Mouse (Mus musculus): ENCODE results near the gene Rell1. TPM values are rescaled to one million over a fixed set of nuclear protein-coding genes. Genes with fewer than 3 reads are reported as not detected.
"Not testable (repeated sequence)": the region's sequence is repeated elsewhere in the genome, so short reads cannot be mapped to it uniquely, and the experiment has no call there.

Rell1 gene
- polyA plus RNA-seq, 1 experiment from 2014 or later = 16.6 TPM

GRCm38 (mm10) chr5:63897820-63898110 lies 70.9 kb downstream of the Rell1 start:
- H3K36me3 ChIP-seq (ENCODE audit: insufficient read depth) = no peaks in the 10 kb centered on the region
- H3K27ac ChIP-seq (ENCODE audit: low read depth) = no peak overlapping the region
- H3K4me3 ChIP-seq (ENCODE audit: low read depth, low read length) = no peak overlapping the region
- H3K4me1 ChIP-seq (ENCODE audit: insufficient read depth) = no peaks in the 10 kb centered on the region
- no peaks in the 10 kb centered on the region for H3K9me3 ChIP-seq (ENCODE audit: low read depth, low read length)
- 61% methylated on average over 3 of the region's 3 CpGs for WGBS
- ATAC-seq (ENCODE audit: insufficient read depth) (no peak), DNase-seq (no peak)
- H3K9ac ChIP-seq = no peak overlapping the region
- no peak overlapping the region for H3K4me2 ChIP-seq
- no peaks in the 10 kb centered on the region for H3K27me3 ChIP-seq (ENCODE audit: insufficient read depth, low read length)
- TF ChIP-seq CTCF (IDR thresholded peaks at IDR 0.05; ENCODE audit: low read depth) = no peak

- not testable (repeated sequence) for H3K27me3 ChIP-seq (ENCODE audit: insufficient read depth, low read length); DNase-seq; H3K36me3 ChIP-seq (ENCODE audit: insufficient read depth); ATAC-seq (ENCODE audit: insufficient read depth); H3K4me2 ChIP-seq; H3K9me3 ChIP-seq (ENCODE audit: low read depth, low read length); H3K9ac ChIP-seq; H3K4me3 ChIP-seq (ENCODE audit: low read depth, low read length); H3K4me1 ChIP-seq (ENCODE audit: insufficient read depth); H3K27ac ChIP-seq (ENCODE audit: low read depth)
- WGBS = 84% methylated on average over 5 of the region's 5 CpGs
These were observed 71.5 kb downstream of the Rell1 start for GRCm38 (mm10) chr5:63897001-63897819.

GRCm38 (mm10) chr5:63891912-63892311 lies 76.8 kb downstream of the Rell1 start:
- DNase-seq (peak; percentile 52), ATAC-seq (ENCODE audit: insufficient read depth) (peak; percentile 78)
- WGBS = 51% methylated on average over 6 of the region's 6 CpGs
- Histone ChIP-seq H3K27ac (ENCODE audit: low read depth) (peak overlapping the region; percentile 69), H3K4me1 (ENCODE audit: insufficient read depth) (0 out of 2 replicates have a peak, but pooled peaks cover 3% of the 10 kb centered on the region), H3K4me2 (peak overlapping the region; percentile 8; the same call in 1 of the 2 replicates), H3K36me3 (ENCODE audit: insufficient read depth) (no peaks in the 10 kb centered on the region), H3K4me3 (ENCODE audit: low read depth, low read length) (no peak overlapping the region), H3K9ac (no peak overlapping the region), H3K9me3 (ENCODE audit: low read depth, low read length) (no peaks in the 10 kb centered on the region), H3K27me3 (ENCODE audit: insufficient read depth, low read length) (no peaks in the 10 kb centered on the region)
- TF ChIP-seq CTCF (IDR thresholded peaks at IDR 0.05; ENCODE audit: low read depth) = no peak

GRCm38 (mm10) chr5:63891241-63891640 lies 77.5 kb downstream of the Rell1 start:
- no peak for TF ChIP-seq CTCF (IDR thresholded peaks at IDR 0.05; ENCODE audit: low read depth)
- no peak overlapping the region for H3K4me3 ChIP-seq (ENCODE audit: low read depth, low read length)
- 62% methylated on average over 4 of the region's 4 CpGs for WGBS
- no peaks in the 10 kb centered on the region for H3K9me3 ChIP-seq (ENCODE audit: low read depth, low read length)
- DNase-seq (no peak), ATAC-seq (ENCODE audit: insufficient read depth) (peak; percentile 85; the same call in 1 of the 2 replicates)
- 0 out of 2 replicates have a peak, but pooled peaks cover 3% of the 10 kb centered on the region for H3K4me1 ChIP-seq (ENCODE audit: insufficient read depth)
- H3K4me2 ChIP-seq = no peak overlapping the region
- no peak overlapping the region for H3K9ac ChIP-seq
- H3K27me3 ChIP-seq (ENCODE audit: insufficient read depth, low read length) = no peaks in the 10 kb centered on the region
- H3K36me3 ChIP-seq (ENCODE audit: insufficient read depth) = no peaks in the 10 kb centered on the region
- peak overlapping the region; percentile 68; the same call in 1 of the 2 replicates for H3K27ac ChIP-seq (ENCODE audit: low read depth)

GRCm38 (mm10) chr5:63887111-63887510 lies 81.6 kb downstream of the Rell1 start:
- TF ChIP-seq CTCF (IDR thresholded peaks at IDR 0.05; ENCODE audit: low read depth) = no peak
- H3K27ac ChIP-seq (ENCODE audit: low read depth) = no peak overlapping the region
- no peaks in the 10 kb centered on the region for H3K27me3 ChIP-seq (ENCODE audit: insufficient read depth, low read length)
- H3K9me3 ChIP-seq (ENCODE audit: low read depth, low read length) = no peaks in the 10 kb centered on the region
- H3K36me3 ChIP-seq (ENCODE audit: insufficient read depth) = no peaks in the 10 kb centered on the region
- DNase-seq (no peak), ATAC-seq (ENCODE audit: insufficient read depth) (no peak)
- H3K4me3 ChIP-seq (ENCODE audit: low read depth, low read length) = no peak overlapping the region
- no peak overlapping the region for H3K4me2 ChIP-seq
- WGBS = 96% methylated on average over 4 of the region's 4 CpGs
- 0 out of 2 replicates have a peak, but pooled peaks cover 3% of the 10 kb centered on the region for H3K4me1 ChIP-seq (ENCODE audit: insufficient read depth)
- no peak overlapping the region for H3K9ac ChIP-seq

GRCm38 (mm10) chr5:63886709-63887108 lies 82.0 kb downstream of the Rell1 start:
- 35% methylated on average over 6 of the region's 6 CpGs for WGBS
- no peak overlapping the region for H3K4me2 ChIP-seq
- H3K27ac ChIP-seq (ENCODE audit: low read depth) = no peak overlapping the region
- peak; percentile 82 for TF ChIP-seq CTCF (IDR thresholded peaks at IDR 0.05; ENCODE audit: low read depth)
- DNase-seq (peak; percentile 76), ATAC-seq (ENCODE audit: insufficient read depth) (peak; percentile 51; the same call in 1 of the 2 replicates)
- no peak overlapping the region for H3K9ac ChIP-seq
- no peaks in the 10 kb centered on the region for H3K27me3 ChIP-seq (ENCODE audit: insufficient read depth, low read length)
- no peak overlapping the region for H3K4me3 ChIP-seq (ENCODE audit: low read depth, low read length)
- H3K36me3 ChIP-seq (ENCODE audit: insufficient read depth) = no peaks in the 10 kb centered on the region
- no peaks in the 10 kb centered on the region for H3K9me3 ChIP-seq (ENCODE audit: low read depth, low read length)
- H3K4me1 ChIP-seq (ENCODE audit: insufficient read depth) = 0 out of 2 replicates have a peak, but pooled peaks cover 3% of the 10 kb centered on the region

GRCm38 (mm10) chr5:63886292-63886691 lies 82.4 kb downstream of the Rell1 start:
- no peak for DNase-seq
- ATAC-seq (ENCODE audit: insufficient read depth) = 0 out of 2 replicates have a peak, but pooled peaks have one; percentile 25
- WGBS = 89% methylated on average over 5 of the region's 5 CpGs
- H3K27ac ChIP-seq (ENCODE audit: low read depth) = no peak overlapping the region
- no peak for TF ChIP-seq CTCF (IDR thresholded peaks at IDR 0.05; ENCODE audit: low read depth)
- no peak overlapping the region for H3K4me3 ChIP-seq (ENCODE audit: low read depth, low read length)
- H3K4me2 ChIP-seq = no peak overlapping the region
- H3K36me3 ChIP-seq (ENCODE audit: insufficient read depth) = no peaks in the 10 kb centered on the region
- H3K9me3 ChIP-seq (ENCODE audit: low read depth, low read length) = no peaks in the 10 kb centered on the region
- H3K4me1 ChIP-seq (ENCODE audit: insufficient read depth) = 0 out of 2 replicates have a peak, but pooled peaks cover under 1% of the 10 kb centered on the region
- H3K9ac ChIP-seq = no peak overlapping the region
- no peaks in the 10 kb centered on the region for H3K27me3 ChIP-seq (ENCODE audit: insufficient read depth, low read length)
